Mouse (Mus musculus) liver, postnatal 0 days (tissue): ENCODE measurements around the gene Cfap58. TPM values are rescaled to one million over a fixed set of nuclear protein-coding genes. Genes with fewer than 3 reads are reported as not detected.

Experiments used
- ATAC-seq: fragments of 200-750 bp; cut with Nextera tagmentation; 2 replicates; pipeline ENCODE4 v1.8.0; 2017; ENCODE audit warnings: mild to moderate bottlenecking, moderate library complexity
- DNase-seq: peaks from one replicate; pipeline ENCODE4 v3.0.0-alpha.2; 2016
- H3K27ac ChIP-seq: fragments of 300-500 bp; sonication (generic); 2 replicates; pipeline ENCODE4 v1.5.1; 2014; ENCODE audit warnings: antibody characterized with exemption, moderate library complexity, mild to moderate bottlenecking, low read depth
- H3K27me3 ChIP-seq: fragments of 300-500 bp; sonication (generic); 2 replicates; pipeline ENCODE4 v1.6.1; 2014; ENCODE audit warnings: low read length, control low read depth, mixed read lengths; ENCODE audit not compliant: insufficient read depth
- H3K36me3 ChIP-seq: fragments of 300-500 bp; sonication (generic); replicated peaks from 2 replicates; pipeline ENCODE4 v1.6.1; 2014; ENCODE audit warnings: mild to moderate bottlenecking, control low read depth, low read length, moderate library complexity, mixed read lengths; ENCODE audit not compliant: insufficient read depth
- H3K4me1 ChIP-seq: fragments of 300-500 bp; sonication (generic); 2 replicates; pipeline ENCODE4 v1.6.1; 2014; ENCODE audit warnings: antibody characterized with exemption, mild to moderate bottlenecking, control low read depth; ENCODE audit not compliant: insufficient read depth
- H3K4me2 ChIP-seq: fragments of 300-500 bp; sonication (generic); 2 replicates; pipeline ENCODE4 v1.6.1; 2014; ENCODE audit warnings: low read depth, mild to moderate bottlenecking, low read length, moderate library complexity, mixed read lengths
- H3K4me3 ChIP-seq: fragments of 300-500 bp; sonication (generic); 2 replicates; pipeline ENCODE4 v1.5.1; 2014; ENCODE audit warnings: low read depth, low read length
- H3K9ac ChIP-seq: fragments of 300-500 bp; sonication (generic); replicated peaks from 2 replicates; pipeline ENCODE4 v1.6.1; 2014; ENCODE audit warnings: mild to moderate bottlenecking, moderate library complexity
- H3K9me3 ChIP-seq: fragments of 300-500 bp; sonication (generic); 2 replicates; pipeline ENCODE4 v1.6.1; 2016; ENCODE audit warnings: mild to moderate bottlenecking, control low read depth, low read length, mixed read lengths
- CTCF ChIP-seq: sonication (generic); IDR thresholded peaks from 2 replicates; pipeline ENCODE4 v1.5.1; 2016; ENCODE audit warnings: antibody characterized with exemption, low read depth
- EP300 ChIP-seq: IDR thresholded peaks from 2 replicates; pipeline ENCODE4 v1.6.1; 2016; ENCODE audit warnings: antibody characterized with exemption, low read depth, mild to moderate bottlenecking
- WGBS: fragments of 180-500 bp; shearing (Covaris S2); extraction: QIAGEN DNeasy Blood & Tissue Kit; methylation state at CpG from one replicate; pipeline ENCODE4 v1.1.7; 2014; ENCODE audit not compliant: insufficient replicate concordance; 5-methylcytosine and 5-hydroxymethylcytosine counted together
- polyA plus RNA-seq: library from polyadenylated mRNA; unstranded; fragments of >200 nt; fragmentation: Nextera tagmentation; extraction: Ambion mirVana; gene quantifications from 2 replicates; pipeline ENCODE4 v1.2.1, GENCODE M21; 2015

The Cfap58 gene
- polyA plus RNA-seq, 1 experiment from 2014 or later, result not detected

DNA sequence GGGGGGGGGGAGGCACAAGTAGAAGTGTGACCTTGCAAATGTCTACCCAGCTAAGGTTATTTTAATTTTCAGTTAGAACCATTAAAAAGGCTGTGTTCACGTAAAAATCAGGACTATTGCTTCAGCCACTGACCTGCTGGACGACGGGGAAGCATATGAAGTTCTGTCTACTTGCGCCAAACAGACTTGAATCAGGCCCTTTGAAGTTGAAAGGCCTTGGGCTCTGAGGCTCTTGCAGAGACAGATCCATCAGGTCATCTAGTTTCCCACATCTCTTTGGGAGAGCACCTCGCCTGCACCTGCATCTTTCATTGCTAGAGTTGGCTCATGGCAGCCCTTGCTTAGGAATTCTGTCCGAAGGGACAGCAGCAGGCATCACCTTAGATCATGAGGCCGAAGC is 24.1 kb upstream of the Cfap58 start:
- H3K27ac ChIP-seq, result no peak overlapping the region
- TF ChIP-seq CTCF (no peak), EP300 (no peak)
- no peak overlapping the region for H3K4me3 ChIP-seq
- no peak overlapping the region for H3K4me2 ChIP-seq
- peaks cover 21% of the 10 kb centered on the region for H3K4me1 ChIP-seq
- 80% methylated on average over 7 of the region's 7 CpGs for WGBS
- H3K36me3 ChIP-seq, result peaks cover 8% of the 10 kb centered on the region; the same call in 1 of the 2 replicates
- no peak overlapping the region for H3K9ac ChIP-seq
- no peaks in the 10 kb centered on the region for H3K9me3 ChIP-seq
- DNase-seq (no peak), ATAC-seq (no peak)
- H3K27me3 ChIP-seq, result no peaks in the 10 kb centered on the region

DNA sequence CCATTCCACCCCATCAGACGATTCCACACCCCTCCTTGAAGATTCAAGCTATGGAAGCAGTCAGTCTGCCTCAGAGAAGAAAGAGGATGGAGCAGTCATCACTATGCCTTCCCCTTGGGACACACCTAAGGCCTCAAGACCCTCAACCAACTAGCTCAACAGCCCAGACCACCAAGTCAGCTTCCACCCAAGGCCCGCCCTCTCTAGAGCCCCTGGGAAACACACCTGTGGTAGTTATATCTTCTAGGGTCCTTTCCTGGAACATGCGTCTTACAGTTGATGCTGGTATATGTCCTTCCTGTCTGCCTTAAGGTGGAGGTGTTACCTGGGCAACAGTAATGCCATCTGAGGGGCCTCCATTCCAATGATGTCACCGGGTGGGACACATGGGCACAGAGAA is 23.3 kb upstream of the Cfap58 start:
- H3K27me3 ChIP-seq, result no peaks in the 10 kb centered on the region
- H3K9ac ChIP-seq, result no peak overlapping the region
- no peak overlapping the region for H3K4me2 ChIP-seq
- no peak for TF ChIP-seq EP300
- TF ChIP-seq CTCF, result no peak
- 80% methylated on average over 4 of the region's 4 CpGs for WGBS
- H3K4me1 ChIP-seq, result peaks cover 17% of the 10 kb centered on the region
- ATAC-seq (no peak), DNase-seq (no peak)
- no peak overlapping the region for H3K27ac ChIP-seq
- H3K4me3 ChIP-seq, result no peak overlapping the region
- H3K36me3 ChIP-seq, result peaks cover 8% of the 10 kb centered on the region; the same call in 1 of the 2 replicates
- no peaks in the 10 kb centered on the region for H3K9me3 ChIP-seq

DNA sequence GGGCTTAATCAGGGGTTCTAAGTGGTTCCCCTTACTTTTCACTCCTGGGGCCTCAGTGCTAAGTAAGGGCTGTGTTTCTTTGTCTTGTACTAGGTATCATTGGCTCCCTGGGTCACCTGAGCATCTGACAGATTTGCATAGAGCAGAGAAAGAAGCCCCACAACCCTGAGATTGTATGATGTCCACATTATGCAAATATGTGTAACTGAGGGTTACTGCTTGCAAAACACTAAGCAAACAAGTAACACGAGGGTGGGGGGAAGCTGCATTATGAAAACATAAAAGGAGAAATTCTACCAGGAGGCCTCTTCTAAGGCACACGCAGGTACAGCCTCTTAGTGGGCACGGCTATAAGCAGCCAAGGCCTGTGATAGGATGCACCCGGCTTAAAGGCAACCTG is 22.2 kb upstream of the Cfap58 start:
- Histone ChIP-seq H3K4me2 (peak overlapping the region; percentile 77; the same call in 1 of the 2 replicates), H3K27me3 (no peaks in the 10 kb centered on the region), H3K36me3 (peaks cover 8% of the 10 kb centered on the region; the same call in 1 of the 2 replicates), H3K4me1 (peaks cover 11% of the 10 kb centered on the region; the same call in 1 of the 2 replicates), H3K9me3 (no peaks in the 10 kb centered on the region), H3K9ac (no peak overlapping the region; the same call in 1 of the 2 replicates), H3K4me3 (no peak overlapping the region), H3K27ac (0 out of 2 replicates have a peak overlapping the region, but pooled peaks have one; percentile 5)
- no peak for ATAC-seq
- TF ChIP-seq CTCF (no peak), EP300 (no peak)
- 73% methylated on average over 4 of the region's 4 CpGs for WGBS
- DNase-seq, result peak; percentile 12

GRCm38 (mm10) chr19:47917396-47917795 is 20.1 kb upstream of the Cfap58 start:
- peak overlapping the region; percentile 66 for H3K4me3 ChIP-seq
- TF ChIP-seq EP300, result no peak
- H3K27me3 ChIP-seq, result no peaks in the 10 kb centered on the region
- H3K4me2 ChIP-seq, result peak overlapping the region; percentile 77
- peaks cover 11% of the 10 kb centered on the region; the same call in 1 of the 2 replicates for H3K4me1 ChIP-seq
- no peak for DNase-seq
- H3K9me3 ChIP-seq, result no peaks in the 10 kb centered on the region
- ATAC-seq, result no peak
- 55% methylated on average over 4 of the region's 4 CpGs for WGBS
- 0 out of 2 replicates have a peak, but pooled peaks cover 4% of the 10 kb centered on the region for H3K36me3 ChIP-seq
- H3K27ac ChIP-seq, result no peak overlapping the region
- H3K9ac ChIP-seq, result peak overlapping the region; percentile 76; the same call in 1 of the 2 replicates

GRCm38 (mm10) chr19:47918016-47918415 is 19.5 kb upstream of the Cfap58 start:
- DNase-seq, result peak; percentile 13

DNA sequence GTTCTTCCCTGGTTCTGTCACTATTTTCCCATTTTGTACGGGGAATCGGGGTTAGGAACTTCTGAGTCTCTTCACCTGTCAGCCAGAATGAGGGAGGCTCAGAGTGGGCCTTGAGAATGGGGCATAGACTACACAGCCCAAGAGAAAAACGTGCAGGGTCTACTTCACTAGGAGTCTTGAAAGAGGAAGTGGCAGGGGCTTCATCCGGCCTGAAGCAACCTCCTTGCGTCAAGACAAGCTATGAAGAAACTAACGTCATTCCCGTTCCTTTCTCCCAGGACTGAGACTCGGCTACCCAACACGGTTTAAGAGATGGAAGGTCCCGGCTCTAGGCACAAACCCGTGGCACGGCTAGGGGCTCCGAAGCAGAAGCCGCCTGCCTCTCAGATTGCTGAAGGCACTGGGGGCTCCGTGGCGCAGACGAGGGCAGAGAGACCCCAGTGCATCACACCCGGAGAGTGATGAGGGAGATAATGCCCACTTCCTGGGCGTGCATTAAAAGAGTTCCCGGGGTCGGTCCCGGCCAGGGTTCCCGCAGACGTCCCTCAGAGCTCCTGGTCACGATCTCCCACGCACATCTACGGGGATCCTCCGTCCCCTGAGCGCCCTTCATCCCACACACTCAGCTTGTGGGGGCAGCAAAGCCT is 18.9 kb upstream of the Cfap58 start:
- Histone ChIP-seq H3K4me2 (peak overlapping the region; percentile 77), H3K9ac (peak overlapping the region; percentile 76), H3K4me3 (peak overlapping the region; percentile 66), H3K4me1 (peaks cover 11% of the 10 kb centered on the region; the same call in 1 of the 2 replicates), H3K9me3 (no peaks in the 10 kb centered on the region), H3K27me3 (no peaks in the 10 kb centered on the region), H3K27ac (peak overlapping the region; percentile 88), H3K36me3 (no peaks in the 10 kb centered on the region)
- TF ChIP-seq CTCF (no peak), EP300 (no peak)
- WGBS, result under 1% methylated on average over 29 of the region's 29 CpGs
- peak; percentile 26 for ATAC-seq
- no peak for DNase-seq

More at GRCm38 (mm10) chr19:47918016-47918415, 19.5 kb upstream of the Cfap58 start:
- TF ChIP-seq CTCF, result no peak
- TF ChIP-seq EP300, result no peak
- Histone ChIP-seq H3K27ac (peak overlapping the region; percentile 88), H3K36me3 (0 out of 2 replicates have a peak, but pooled peaks cover under 1% of the 10 kb centered on the region), H3K4me2 (peak overlapping the region; percentile 77), H3K27me3 (no peaks in the 10 kb centered on the region), H3K9ac (peak overlapping the region; percentile 76), H3K9me3 (no peaks in the 10 kb centered on the region), H3K4me1 (peaks cover 11% of the 10 kb centered on the region; the same call in 1 of the 2 replicates), H3K4me3 (peak overlapping the region; percentile 66)
- WGBS, result 22% methylated on average over 9 of the region's 9 CpGs
- no peak for ATAC-seq
